Mouse (Mus musculus) hindbrain, postnatal 0 days (tissue): ENCODE data around the gene Hacd2. TPM values are rescaled to one million over a fixed set of nuclear protein-coding genes. Genes with fewer than 3 reads are reported as not detected.

Experiments used
- ATAC-seq: fragments of 200-750 bp; cut with Nextera tagmentation; 2 replicates; pipeline ENCODE4 v1.8.0; 2017; ENCODE audit warnings: mild to moderate bottlenecking, moderate TSS enrichment, moderate library complexity
- DNase-seq: peaks from one replicate; pipeline ENCODE4 v3.0.0-alpha.2; 2015; ENCODE audit warnings: low spot score
- H3K27ac ChIP-seq: fragments of 300-500 bp; sonication (generic); 2 replicates; pipeline ENCODE4 v1.5.1; 2014; ENCODE audit warnings: mild to moderate bottlenecking
- H3K27me3 ChIP-seq: fragments of 300-500 bp; sonication (generic); 2 replicates; pipeline ENCODE4 v1.6.1; 2014; ENCODE audit warnings: low read length, mixed read lengths; ENCODE audit not compliant: insufficient read depth
- H3K36me3 ChIP-seq: fragments of 300-500 bp; sonication (generic); 2 replicates; pipeline ENCODE4 v1.6.1; 2014; ENCODE audit warnings: low read length, mixed read lengths; ENCODE audit not compliant: insufficient read depth
- H3K4me1 ChIP-seq: fragments of 300-500 bp; sonication (generic); 2 replicates; pipeline ENCODE4 v1.6.1; 2014; ENCODE audit warnings: antibody characterized with exemption, low read length, mixed read lengths; ENCODE audit not compliant: insufficient read depth
- H3K4me2 ChIP-seq: fragments of 300-500 bp; sonication (generic); 2 replicates; pipeline ENCODE4 v1.6.1; 2014; ENCODE audit warnings: low read depth, mild to moderate bottlenecking, low read length, moderate library complexity, mixed read lengths
- H3K4me3 ChIP-seq: fragments of 300-500 bp; sonication (generic); 2 replicates; pipeline ENCODE4 v1.5.1; 2014; ENCODE audit warnings: low read length
- H3K9ac ChIP-seq: fragments of 300-500 bp; sonication (generic); replicated peaks from 2 replicates; pipeline ENCODE4 v1.6.1; 2014; ENCODE audit warnings: mild to moderate bottlenecking, low read length, moderate library complexity, mixed read lengths
- H3K9me3 ChIP-seq: fragments of 300-500 bp; sonication (generic); 2 replicates; pipeline ENCODE4 v1.6.1; 2016; ENCODE audit warnings: low read length, mixed read lengths
- CTCF ChIP-seq: IDR thresholded peaks from 2 replicates; pipeline ENCODE4 v1.5.1; 2016; ENCODE audit warnings: antibody characterized with exemption, control low read depth, low read depth
- WGBS: fragments of 180-500 bp; shearing (Covaris S2); extraction: QIAGEN DNeasy Blood & Tissue Kit; methylation state at CpG from one replicate; pipeline ENCODE4 v1.1.7; 2014; 5-methylcytosine and 5-hydroxymethylcytosine counted together
- polyA plus RNA-seq: library from polyadenylated mRNA; unstranded; fragments of >200 nt; fragmentation: Nextera tagmentation; extraction: Ambion mirVana; gene quantifications from 2 replicates; pipeline ENCODE4 v1.2.1, GENCODE M21; 2015
- total RNA-seq: library from RNA; depleted of rRNA; stranded (reverse); fragments of >200 nt; gene quantifications from 2 replicates; pipeline ENCODE4 v1.2.3, GENCODE M21; 2014

Hacd2 gene
- total and polyA plus RNA-seq, 2 experiments from 2014 or later = 11.7 to 60.0 TPM

GRCm38 (mm10) chr16:35021903-35022241 lies 356 bp upstream of the Hacd2 start:
- peak overlapping the region; percentile 58 for H3K4me2 ChIP-seq
- TF ChIP-seq CTCF = no peak
- WGBS = 58% methylated on average over 5 of the region's 5 CpGs
- H3K9ac ChIP-seq = peak overlapping the region; percentile 85; the same call in 1 of the 2 replicates
- peak overlapping the region; percentile 78 for H3K4me3 ChIP-seq
- H3K9me3 ChIP-seq = no peaks in the 10 kb centered on the region
- peaks cover 10% of the 10 kb centered on the region; the same call in 1 of the 2 replicates for H3K27me3 ChIP-seq
- ATAC-seq = no peak; the same call in 1 of the 2 replicates
- no peaks in the 10 kb centered on the region for H3K4me1 ChIP-seq
- DNase-seq = no peak
- no peaks in the 10 kb centered on the region for H3K36me3 ChIP-seq
- peak overlapping the region; percentile 88; the same call in 1 of the 2 replicates for H3K27ac ChIP-seq

GRCm38 (mm10) chr16:35023138-35023735 lies 1.0 kb downstream of the Hacd2 start:
- H3K27ac ChIP-seq = no peak overlapping the region
- H3K9ac ChIP-seq = peak overlapping the region; percentile 85; the same call in 1 of the 2 replicates
- no peaks in the 10 kb centered on the region for H3K4me1 ChIP-seq
- no peaks in the 10 kb centered on the region for H3K36me3 ChIP-seq
- DNase-seq (no peak), ATAC-seq (no peak)
- 10% methylated on average over 8 of the region's 8 CpGs for WGBS
- H3K27me3 ChIP-seq = peaks cover 10% of the 10 kb centered on the region; the same call in 1 of the 2 replicates
- H3K4me2 ChIP-seq = peak overlapping the region; percentile 58
- peak overlapping the region; percentile 78 for H3K4me3 ChIP-seq
- H3K9me3 ChIP-seq = no peaks in the 10 kb centered on the region
- no peak for TF ChIP-seq CTCF

GRCm38 (mm10) chr16:35024300-35024699 lies 2.1 kb downstream of the Hacd2 start:
- DNase-seq = no peak

GRCm38 (mm10) chr16:35025347-35025746 lies 3.1 kb downstream of the Hacd2 start:
- no peaks in the 10 kb centered on the region for H3K9me3 ChIP-seq
- DNase-seq (no peak), ATAC-seq (no peak)
- no peak overlapping the region for H3K4me2 ChIP-seq
- WGBS = 96% methylated on average over 4 of the region's 4 CpGs
- H3K4me3 ChIP-seq = no peak overlapping the region
- no peak overlapping the region for H3K9ac ChIP-seq
- TF ChIP-seq CTCF = no peak
- H3K27ac ChIP-seq = no peak overlapping the region
- 0 out of 2 replicates have a peak, but pooled peaks cover 4% of the 10 kb centered on the region for H3K36me3 ChIP-seq
- H3K4me1 ChIP-seq = no peaks in the 10 kb centered on the region
- H3K27me3 ChIP-seq = peaks cover 6% of the 10 kb centered on the region; the same call in 1 of the 2 replicates

More at GRCm38 (mm10) chr16:35024300-35024699, 2.1 kb downstream of the Hacd2 start:
- Histone ChIP-seq H3K9ac (no peak overlapping the region), H3K36me3 (0 out of 2 replicates have a peak, but pooled peaks cover 2% of the 10 kb centered on the region), H3K27me3 (peaks cover 8% of the 10 kb centered on the region; the same call in 1 of the 2 replicates), H3K4me3 (no peak overlapping the region), H3K4me1 (no peaks in the 10 kb centered on the region), H3K4me2 (no peak overlapping the region), H3K9me3 (no peaks in the 10 kb centered on the region), H3K27ac (no peak overlapping the region)
- TF ChIP-seq CTCF = peak; percentile 33
- ATAC-seq = no peak
- WGBS = 88% methylated on average over 5 of the region's 5 CpGs

GRCm38 (mm10) chr16:35033241-35033640 lies 11.0 kb downstream of the Hacd2 start:
- Histone ChIP-seq H3K4me1 (no peaks in the 10 kb centered on the region), H3K9me3 (no peaks in the 10 kb centered on the region), H3K27ac (no peak overlapping the region), H3K4me3 (no peak overlapping the region), H3K36me3 (peaks cover 10% of the 10 kb centered on the region; the same call in 1 of the 2 replicates), H3K9ac (no peak overlapping the region), H3K4me2 (no peak overlapping the region), H3K27me3 (no peaks in the 10 kb centered on the region)
- WGBS = 73% methylated on average over 3 of the region's 3 CpGs
- ATAC-seq (no peak), DNase-seq (no peak)
- TF ChIP-seq CTCF = no peak

- no peak for ATAC-seq
- WGBS = 75% methylated on average over 8 of the region's 8 CpGs
- Histone ChIP-seq H3K9me3 (no peaks in the 10 kb centered on the region), H3K27me3 (no peaks in the 10 kb centered on the region), H3K4me1 (no peaks in the 10 kb centered on the region), H3K9ac (no peak overlapping the region), H3K36me3 (peaks cover 10% of the 10 kb centered on the region; the same call in 1 of the 2 replicates), H3K4me3 (no peak overlapping the region), H3K4me2 (no peak overlapping the region), H3K27ac (no peak overlapping the region)
- DNase-seq = no peak
- TF ChIP-seq CTCF = no peak
Measured at GRCm38 (mm10) chr16:35033809-35034577, 11.8 kb downstream of the Hacd2 start.
